Mouse (Mus musculus) brain, embryonic 14.5 days (tissue): ENCODE measurements at regions not wholly inside any gene's neighbourhood (a gene's known extent, or its start where the extent isn't known, plus 50 kb on each side); places are given as distances from the start of the nearest gene placed in this dataset.

Experiments used
- DNase-seq: peaks from one replicate; pipeline ENCODE4 v3.0.0-alpha.2; 2011; ENCODE audit warnings: low read depth
- CTCF ChIP-seq: fragments of 200-500 bp; IDR thresholded peaks from 2 replicates; pipeline ENCODE4 v1.5.1; 2012; ENCODE audit warnings: inconsistent platforms, mild to moderate bottlenecking, moderate library complexity, borderline replicate concordance; ENCODE audit not compliant: insufficient read depth, insufficient read length; ENCODE audit errors: extremely low read depth
- POLR2A ChIP-seq: fragments of 200-500 bp; IDR thresholded peaks from 2 replicates; pipeline ENCODE4 v1.6.1; 2012; ENCODE audit warnings: mild to moderate bottlenecking, inconsistent platforms, borderline replicate concordance; ENCODE audit not compliant: poor library complexity, insufficient read depth, insufficient read length, severe bottlenecking; ENCODE audit errors: extremely low read depth

DNA sequence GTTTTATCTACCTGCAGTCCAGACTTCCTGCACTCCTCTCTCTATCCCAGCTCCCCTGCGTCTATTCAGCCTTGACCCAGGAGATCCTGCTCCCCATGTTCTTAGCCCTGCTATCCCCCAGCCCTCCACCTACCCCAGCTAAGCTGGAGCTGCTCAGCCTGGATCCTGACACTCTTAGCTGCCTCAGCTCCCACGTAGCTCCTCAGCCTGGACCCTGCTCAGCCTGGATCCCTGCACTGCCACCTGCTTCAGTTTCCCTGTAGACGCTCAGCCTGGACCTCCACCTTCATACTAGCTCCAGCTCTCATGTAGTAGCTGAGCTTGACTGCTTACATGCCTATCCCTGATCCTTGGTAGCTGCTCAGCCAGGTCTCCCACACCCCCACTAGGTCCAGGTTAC is 151.5 kb downstream of the Tmem121 start:
- no peak for DNase-seq
- TF ChIP-seq POLR2A (no peak), CTCF (no peak)

DNA sequence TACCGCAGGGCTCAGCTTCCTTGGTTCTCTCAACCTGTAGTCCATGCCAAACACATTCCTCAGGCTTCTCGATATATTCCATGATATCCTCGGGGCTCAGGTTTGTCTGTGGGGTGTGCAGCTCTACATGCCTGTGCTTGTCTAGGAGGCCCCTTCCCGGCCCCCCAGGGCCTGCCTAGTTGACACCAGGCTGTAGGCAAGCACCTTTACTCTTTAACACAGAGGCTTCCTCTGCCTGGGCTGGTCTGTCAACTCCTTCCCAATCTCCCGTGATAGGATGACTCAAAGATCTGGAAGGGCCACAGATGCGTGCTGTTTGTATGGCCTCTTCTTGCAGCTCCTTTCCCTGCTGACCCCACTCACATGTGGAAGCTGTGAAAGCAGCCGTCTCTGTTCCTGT is 150.4 kb upstream of the Adam6b start:
- TF ChIP-seq POLR2A (no peak), CTCF (no peak)
- no peak for DNase-seq

- no peak for DNase-seq
- TF ChIP-seq POLR2A (no peak), CTCF (no peak)
Observed at GRCm38 (mm10) chr12:113341046-113341445, 148.3 kb upstream of the Adam6b start.

GRCm38 (mm10) chr12:113355132-113355531 is 134.2 kb upstream of the Adam6b start:
- no peak for DNase-seq
- TF ChIP-seq CTCF (no peak), POLR2A (no peak)

GRCm38 (mm10) chr12:113358077-113358476 is 131.2 kb upstream of the Adam6b start:
- TF ChIP-seq CTCF (no peak), POLR2A (no peak)
- DNase-seq, result no peak

DNA sequence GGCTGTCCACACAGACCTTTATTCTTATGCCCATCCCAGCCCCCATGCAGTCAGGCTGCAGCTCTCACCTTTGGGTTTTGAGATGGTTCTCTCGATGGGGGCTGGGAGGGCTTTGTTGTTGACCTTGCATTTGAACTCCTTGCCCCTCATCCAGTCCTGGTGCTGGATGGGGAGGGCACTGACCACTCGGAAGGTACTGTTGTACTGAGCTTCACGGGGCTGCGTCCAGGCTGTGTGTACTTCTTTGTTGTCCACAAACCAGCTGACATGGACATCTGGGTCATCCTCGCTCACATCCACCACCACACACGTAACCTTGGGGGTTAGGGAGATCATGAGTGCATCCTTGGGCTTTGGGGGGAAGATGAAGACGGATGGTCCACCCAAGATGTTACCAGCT is 129.3 kb upstream of the Adam6b start:
- TF ChIP-seq CTCF, result no peak
- no peak for TF ChIP-seq POLR2A

GRCm38 (mm10) chr12:113362409-113363038 is 126.8 kb upstream of the Adam6b start:
- TF ChIP-seq CTCF (no peak), POLR2A (no peak)
- no peak for DNase-seq

More for the DNA sequence above, 129.3 kb upstream of the Adam6b start:
- no peak for DNase-seq

- no peak for DNase-seq
- no peak for TF ChIP-seq CTCF
Observed at GRCm38 (mm10) chr12:113364023-113364422, 125.3 kb upstream of the Adam6b start.

- no peak for DNase-seq
- TF ChIP-seq CTCF (no peak), POLR2A (no peak)
Observed at GRCm38 (mm10) chr12:113364437-113364836, 124.9 kb upstream of the Adam6b start.

DNA sequence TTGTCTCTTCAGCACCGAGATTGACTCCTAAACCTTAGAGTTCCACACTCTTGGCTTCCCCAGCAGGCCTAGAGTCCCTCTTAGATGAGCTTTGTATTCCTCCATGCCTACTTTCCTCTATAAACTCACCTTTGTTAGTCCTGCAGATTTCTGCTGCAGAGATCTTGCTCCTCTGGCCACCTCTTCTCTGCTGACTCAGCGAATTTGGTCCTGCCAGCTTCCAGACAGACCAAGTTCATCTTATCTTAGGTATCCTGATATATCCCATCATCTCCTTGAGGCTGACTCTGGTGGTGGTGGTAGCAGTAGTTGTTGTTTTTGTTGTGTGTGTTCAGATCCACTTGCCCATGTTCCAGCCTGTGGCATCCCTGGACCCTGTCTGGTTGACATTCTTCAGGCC is 123.5 kb upstream of the Adam6b start:
- no peak for TF ChIP-seq POLR2A
- TF ChIP-seq CTCF, result no peak
- no peak for DNase-seq

DNA sequence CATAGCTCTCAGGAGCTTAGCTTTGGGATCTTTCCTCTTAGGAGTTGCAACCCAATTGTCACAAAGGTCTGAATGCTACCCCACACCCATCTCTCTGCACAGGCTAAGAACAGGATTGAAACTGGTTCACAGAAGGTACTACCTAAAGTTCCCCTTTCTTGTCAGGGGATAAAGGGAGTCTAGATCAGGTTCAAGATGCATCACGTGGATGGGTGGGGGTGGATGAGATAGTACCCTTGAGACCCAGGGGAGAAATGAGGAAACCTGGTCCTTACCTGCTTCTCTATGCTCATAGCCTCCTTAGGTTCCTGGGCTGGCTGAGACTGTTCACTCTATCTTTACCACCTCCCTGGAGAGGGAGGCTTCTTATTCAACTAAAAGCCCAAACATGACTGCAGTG is 122.9 kb upstream of the Adam6b start:
- no peak for DNase-seq
- TF ChIP-seq POLR2A (no peak), CTCF (no peak)

DNA sequence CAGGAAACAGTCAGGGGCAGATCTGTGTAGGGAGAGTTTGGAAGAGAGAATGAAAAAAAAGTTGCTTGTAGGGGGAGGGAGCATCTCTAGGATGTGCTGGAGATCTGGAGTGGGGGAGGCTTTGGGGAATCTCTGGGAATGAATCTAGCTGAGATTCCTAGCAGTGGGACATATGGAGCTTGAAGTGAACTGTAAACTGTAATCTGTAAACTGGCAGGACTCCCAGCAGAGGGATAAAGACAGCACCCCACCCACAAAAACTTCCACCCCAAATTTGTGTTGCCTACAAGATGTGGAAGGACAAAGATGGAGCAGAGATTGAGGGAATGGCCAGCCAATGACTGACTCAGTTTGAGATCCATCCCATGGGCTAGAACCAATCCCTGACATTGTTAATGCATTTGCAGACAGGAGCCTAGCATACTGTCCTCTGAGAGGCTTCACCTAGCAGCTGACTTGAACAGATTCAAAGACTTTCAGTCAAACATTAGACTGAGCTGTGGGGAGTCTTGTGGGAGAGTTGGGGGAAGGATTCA is 87.7 kb upstream of the Adam6b start:
- no peak for TF ChIP-seq POLR2A
- no peak for TF ChIP-seq CTCF
- no peak for DNase-seq

GRCm38 (mm10) chr12:113402823-113403222 is 86.5 kb upstream of the Adam6b start:
- TF ChIP-seq POLR2A (no peak), CTCF (no peak)
- no peak for DNase-seq

GRCm38 (mm10) chr12:113411113-113411512 is 78.2 kb upstream of the Adam6b start:
- DNase-seq, result no peak
- TF ChIP-seq POLR2A (no peak), CTCF (no peak)
